Mouse (Mus musculus): ENCODE results near the gene Nfrkb. TPM values are rescaled to one million over a fixed set of nuclear protein-coding genes. Genes with fewer than 3 reads are reported as not detected.

Nfrkb gene
- total and polyA plus RNA-seq, 3 experiments: 15.5 to 22.0 (median 15.6) TPM

GRCm38 (mm10) chr9:31422143-31422542 is 36.2 kb downstream of the Nfrkb start:
- in situ Hi-C loops (cut with MboI; ENCODE audit: low pct_ligation_motif_present, low pct_unique_long_range_greater_than_20kb, low sequenced_read_pairs): no loop called here
- H3K27ac ChIP-seq (ENCODE audit: insufficient read depth, low read depth): no peak overlapping the region
- no peaks in the 10 kb centered on the region for H3K9me3 ChIP-seq (replicated peaks; ENCODE audit: low read length)
- peaks cover 31 to 63% of the 10 kb centered on the region in 2 experiments for H3K36me3 ChIP-seq (replicated peaks in 1 of 2; ENCODE audit: control insufficient read depth in 1 of 2, insufficient read depth in 1 of 2, low read length in 1 of 2)
- dilution Hi-C loops (cut with MboI; ENCODE audit: extremely low pct_ligation_motif_present, extremely low pct_unique_long_range_greater_than_20kb, low sequenced_read_pairs): no loop called here
- H3K4me2 ChIP-seq (ENCODE audit: insufficient read depth, low read depth, poor library complexity, severe bottlenecking): no peak overlapping the region
- H3K79me2 ChIP-seq (replicated peaks; ENCODE audit: control insufficient read depth, extremely low read depth, insufficient read depth, poor library complexity, severe bottlenecking): 0 out of 2 replicates have a peak, but pooled peaks cover under 1% of the 10 kb centered on the region
- no peak overlapping the region for H3K4me3 ChIP-seq (replicated peaks in 1 of 3; ENCODE audit: low read depth in 2 of 3, low read length in 2 of 3, poor library complexity in 1 of 3)
- DNase-seq (ENCODE audit: extremely low read depth): no peak
- peaks cover 8 to 22% of the 10 kb centered on the region in 2 experiments; a peak in 3 of 4 replicates for H3K4me1 ChIP-seq (ENCODE audit: control insufficient read depth in 1 of 2, insufficient read depth in 2 of 2)
- H3K27me3 ChIP-seq (replicated peaks): no peaks in the 10 kb centered on the region
- H3K9ac ChIP-seq (ENCODE audit: insufficient read depth, low read depth): no peak overlapping the region
- TF ChIP-seq TCF12 (IDR thresholded peaks at IDR 0.05; ENCODE audit: low read depth, low read length) (no peak), CTCF (conservative IDR thresholded peaks at IDR 0.05 in 1 of 2, IDR thresholded peaks at IDR 0.05 in 1 of 2; ENCODE audit: low read depth in 2 of 2, low read length in 2 of 2) (no peak), CHD1 (IDR thresholded peaks at IDR 0.05; ENCODE audit: low read depth, low read length) (no peak), POLR2AphosphoS2 (IDR thresholded peaks at IDR 0.05; ENCODE audit: low read depth, low read length) (no peak), USF1 (IDR thresholded peaks at IDR 0.05; ENCODE audit: low read depth, low read length) (no peak), USF2 (conservative IDR thresholded peaks at IDR 0.05; ENCODE audit: low read depth, low read length) (no peak), MXI1 (IDR thresholded peaks at IDR 0.05; ENCODE audit: low read depth, low read length) (no peak), SIN3A (IDR thresholded peaks at IDR 0.05; ENCODE audit: low read length) (no peak), EP300 (IDR thresholded peaks at IDR 0.05; ENCODE audit: low read length) (no peak), MAFK (IDR thresholded peaks at IDR 0.05; ENCODE audit: insufficient replicate concordance, low read length) (no peak), ZKSCAN1 (IDR thresholded peaks at IDR 0.05; ENCODE audit: borderline replicate concordance, low read depth, low read length) (no peak), MEF2A (IDR thresholded peaks at IDR 0.05; ENCODE audit: borderline replicate concordance, low read depth, low read length) (no peak), ETS1 (conservative IDR thresholded peaks at IDR 0.05; ENCODE audit: low read depth, low read length) (no peak)

- no peak for DNase-seq (ENCODE audit: extremely low read depth)
Observed at GRCm38 (mm10) chr9:31428971-31429370, 43.0 kb downstream of the Nfrkb start.

More at GRCm38 (mm10) chr9:31428971-31429370, 43.0 kb downstream of the Nfrkb start:
- Histone ChIP-seq H3K27ac (ENCODE audit: insufficient read depth, low read depth) (no peak overlapping the region), H3K27me3 (replicated peaks) (no peaks in the 10 kb centered on the region), H3K9me3 (replicated peaks; ENCODE audit: low read length) (no peaks in the 10 kb centered on the region), H3K4me3 (replicated peaks in 1 of 3; ENCODE audit: low read depth in 2 of 3, low read length in 2 of 3, poor library complexity in 1 of 3) (no peak overlapping the region), H3K36me3 (replicated peaks in 1 of 2; ENCODE audit: control insufficient read depth in 1 of 2, insufficient read depth in 1 of 2, low read length in 1 of 2) (peaks cover 0 to 10% of the 10 kb centered on the region in 2 experiments), H3K79me2 (replicated peaks; ENCODE audit: control insufficient read depth, extremely low read depth, insufficient read depth, poor library complexity, severe bottlenecking) (no peaks in the 10 kb centered on the region), H3K4me2 (ENCODE audit: insufficient read depth, low read depth, poor library complexity, severe bottlenecking) (0 out of 2 replicates have a peak overlapping the region, but pooled peaks have one; percentile 49), H3K9ac (ENCODE audit: insufficient read depth, low read depth) (no peak overlapping the region), H3K4me1 (ENCODE audit: control insufficient read depth in 1 of 2, insufficient read depth in 2 of 2) (peaks cover 0 to 2% of the 10 kb centered on the region in 2 experiments; a peak in 1 of 4 replicates)
- TF ChIP-seq HCFC1 (IDR thresholded peaks at IDR 0.05; ENCODE audit: low read depth, low read length): no peak
- no peak for TF ChIP-seq MYC (IDR thresholded peaks at IDR 0.05; ENCODE audit: low read depth, low read length)
- TF ChIP-seq ZKSCAN1 (IDR thresholded peaks at IDR 0.05; ENCODE audit: borderline replicate concordance, low read depth, low read length): no peak
- TF ChIP-seq ZC3H11A (IDR thresholded peaks at IDR 0.05; ENCODE audit: low read depth, low read length): no peak
- no peak for TF ChIP-seq SMC3 (IDR thresholded peaks at IDR 0.05; ENCODE audit: low read depth, low read length)
- TF ChIP-seq RAD21 (IDR thresholded peaks at IDR 0.05; ENCODE audit: low read depth, low read length): no peak
- TF ChIP-seq USF1 (IDR thresholded peaks at IDR 0.05; ENCODE audit: low read depth, low read length): no peak
- no peak for TF ChIP-seq SIN3A (IDR thresholded peaks at IDR 0.05; ENCODE audit: low read length)
- TF ChIP-seq E2F4 (IDR thresholded peaks at IDR 0.05; ENCODE audit: insufficient replicate concordance, low read depth, low read length): no peak
- TF ChIP-seq MXI1 (IDR thresholded peaks at IDR 0.05; ENCODE audit: low read depth, low read length): no peak
- TF ChIP-seq RCOR1 (conservative IDR thresholded peaks at IDR 0.05; ENCODE audit: low read depth, low read length): no peak
- no peak for TF ChIP-seq KAT2A (IDR thresholded peaks at IDR 0.05; ENCODE audit: insufficient replicate concordance, low read length)
- no peak for TF ChIP-seq ZMIZ1 (IDR thresholded peaks at IDR 0.05; ENCODE audit: low read depth, low read length)
- no peak for TF ChIP-seq JUND (conservative IDR thresholded peaks at IDR 0.05; ENCODE audit: low read depth, low read length)
- no peak for TF ChIP-seq IRF4 (IDR thresholded peaks at IDR 0.05; ENCODE audit: low read depth, low read length)
- dilution Hi-C loops (cut with MboI; ENCODE audit: extremely low pct_ligation_motif_present, extremely low pct_unique_long_range_greater_than_20kb, low sequenced_read_pairs) (no loop called here), in situ Hi-C loops (cut with MboI; ENCODE audit: low pct_ligation_motif_present, low pct_unique_long_range_greater_than_20kb, low sequenced_read_pairs) (no loop called here)

Data from CH12.LX (cell line).